Mouse (Mus musculus): Measurements from ENCODE around the gene Dnajc1. TPM values are rescaled to one million over a fixed set of nuclear protein-coding genes. Genes with fewer than 3 reads are reported as not detected.

The Dnajc1 gene
- polyA plus RNA-seq, 1 experiment from 2014 or later: 36.0 TPM

DNA sequence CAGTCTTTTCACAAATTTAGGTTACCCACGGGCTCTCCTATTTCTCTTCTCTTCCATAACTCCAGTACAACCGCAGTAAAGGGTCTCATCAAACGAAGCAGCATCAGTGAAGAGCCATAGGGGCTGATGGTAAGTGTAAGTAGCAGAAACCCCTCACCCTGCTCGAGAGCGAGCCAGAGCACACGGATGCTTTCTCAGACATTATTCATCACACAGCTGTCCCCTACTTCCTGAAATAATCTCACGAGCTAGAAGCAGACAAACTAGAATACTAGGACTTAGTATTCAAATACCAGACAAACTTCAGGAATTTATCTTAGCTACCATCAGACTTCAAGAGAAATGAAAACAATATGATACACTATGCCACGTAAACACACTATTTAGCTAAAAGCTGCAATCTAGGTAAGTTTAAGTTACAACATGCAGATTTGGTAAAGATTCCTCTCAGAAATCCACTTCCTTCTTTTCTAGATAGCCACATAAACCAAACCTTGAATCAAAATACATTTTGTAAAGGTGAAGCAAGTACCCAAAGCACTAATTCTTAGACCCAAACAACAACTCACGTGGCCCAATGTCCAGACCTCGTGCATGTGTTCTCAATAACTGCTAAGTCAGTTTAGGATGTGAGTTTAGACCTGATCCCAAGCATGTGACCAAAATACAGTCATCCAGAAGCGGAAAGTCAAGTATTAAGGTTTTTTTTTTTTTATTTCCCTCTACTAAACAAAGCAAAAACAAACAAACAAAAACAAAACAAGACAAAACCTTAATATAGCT is 20.0 kb downstream of the Dnajc1 start:
- Histone ChIP-seq H3K9ac (ENCODE audit: low read depth, low read length) (no peak overlapping the region), H3K4me2 (replicated peaks; ENCODE audit: low read depth, low read length) (no peak overlapping the region), H3K4me1 (ENCODE audit: control insufficient read depth, insufficient read depth, low read length) (peaks cover 12% of the 10 kb centered on the region; the same call in 1 of the 2 replicates), H3K4me3 (ENCODE audit: low read length) (no peak overlapping the region), H3K9me3 (ENCODE audit: control insufficient read depth, low read length) (no peaks in the 10 kb centered on the region), H3K36me3 (ENCODE audit: control insufficient read depth, insufficient read depth, low read length) (no peaks in the 10 kb centered on the region), H3K27ac (ENCODE audit: low read depth, low read length) (no peak overlapping the region), H3K27me3 (ENCODE audit: control insufficient read depth, insufficient read depth, low read length) (no peaks in the 10 kb centered on the region)
- ATAC-seq (ENCODE audit: low FRiP score, low TSS enrichment): no peak
- 49% methylated on average over 11 of the region's 11 CpGs for WGBS

GRCm38 (mm10) chr2:18370794-18371498 is 21.7 kb downstream of the Dnajc1 start:
- Histone ChIP-seq H3K4me2 (replicated peaks; ENCODE audit: low read depth, low read length) (no peak overlapping the region), H3K27me3 (ENCODE audit: control insufficient read depth, insufficient read depth, low read length) (no peaks in the 10 kb centered on the region), H3K9me3 (ENCODE audit: control insufficient read depth, low read length) (0 out of 2 replicates have a peak, but pooled peaks cover 4% of the 10 kb centered on the region), H3K27ac (ENCODE audit: low read depth, low read length) (no peak overlapping the region), H3K9ac (ENCODE audit: low read depth, low read length) (no peak overlapping the region), H3K4me1 (ENCODE audit: control insufficient read depth, insufficient read depth, low read length) (peaks cover 12% of the 10 kb centered on the region; the same call in 1 of the 2 replicates), H3K4me3 (ENCODE audit: low read length) (no peak overlapping the region), H3K36me3 (ENCODE audit: control insufficient read depth, insufficient read depth, low read length) (no peaks in the 10 kb centered on the region)
- WGBS: 41% methylated on average over 4 of the region's 4 CpGs
- no peak for ATAC-seq (ENCODE audit: low FRiP score, low TSS enrichment)

GRCm38 (mm10) chr2:18364402-18364801 is 28.2 kb downstream of the Dnajc1 start:
- Histone ChIP-seq H3K36me3 (ENCODE audit: control insufficient read depth, insufficient read depth, low read length) (no peaks in the 10 kb centered on the region), H3K9ac (ENCODE audit: low read depth, low read length) (no peak overlapping the region), H3K27me3 (ENCODE audit: control insufficient read depth, insufficient read depth, low read length) (no peaks in the 10 kb centered on the region), H3K4me2 (replicated peaks; ENCODE audit: low read depth, low read length) (no peak overlapping the region), H3K4me3 (ENCODE audit: low read length) (no peak overlapping the region), H3K4me1 (ENCODE audit: control insufficient read depth, insufficient read depth, low read length) (no peaks in the 10 kb centered on the region), H3K27ac (ENCODE audit: low read depth, low read length) (no peak overlapping the region), H3K9me3 (ENCODE audit: control insufficient read depth, low read length) (0 out of 2 replicates have a peak, but pooled peaks cover 4% of the 10 kb centered on the region)
- no peak for ATAC-seq (ENCODE audit: low FRiP score, low TSS enrichment)
- 84% methylated on average over 1 of the region's 1 CpGs for WGBS

GRCm38 (mm10) chr2:18355293-18355692 is 37.3 kb downstream of the Dnajc1 start:
- no peak overlapping the region for H3K4me3 ChIP-seq (ENCODE audit: low read length)
- no peak overlapping the region for H3K9ac ChIP-seq (ENCODE audit: low read depth, low read length)
- H3K36me3 ChIP-seq (ENCODE audit: control insufficient read depth, insufficient read depth, low read length): no peaks in the 10 kb centered on the region
- ATAC-seq (ENCODE audit: low FRiP score, low TSS enrichment): no peak
- H3K27ac ChIP-seq (ENCODE audit: low read depth, low read length): no peak overlapping the region
- 0 out of 2 replicates have a peak, but pooled peaks cover 5% of the 10 kb centered on the region for H3K9me3 ChIP-seq (ENCODE audit: control insufficient read depth, low read length)
- H3K4me2 ChIP-seq (replicated peaks; ENCODE audit: low read depth, low read length): no peak overlapping the region
- no peaks in the 10 kb centered on the region for H3K27me3 ChIP-seq (ENCODE audit: control insufficient read depth, insufficient read depth, low read length)
- no peaks in the 10 kb centered on the region for H3K4me1 ChIP-seq (ENCODE audit: control insufficient read depth, insufficient read depth, low read length)

- Histone ChIP-seq H3K27ac (ENCODE audit: low read depth, low read length) (no peak overlapping the region), H3K4me3 (ENCODE audit: low read length) (no peak overlapping the region), H3K27me3 (ENCODE audit: control insufficient read depth, insufficient read depth, low read length) (no peaks in the 10 kb centered on the region), H3K4me1 (ENCODE audit: control insufficient read depth, insufficient read depth, low read length) (no peaks in the 10 kb centered on the region), H3K36me3 (ENCODE audit: control insufficient read depth, insufficient read depth, low read length) (no peaks in the 10 kb centered on the region), H3K9me3 (ENCODE audit: control insufficient read depth, low read length) (0 out of 2 replicates have a peak, but pooled peaks cover 5% of the 10 kb centered on the region), H3K9ac (ENCODE audit: low read depth, low read length) (no peak overlapping the region), H3K4me2 (replicated peaks; ENCODE audit: low read depth, low read length) (no peak overlapping the region)
- ATAC-seq (ENCODE audit: low FRiP score, low TSS enrichment): no peak
- WGBS: 85% methylated on average over 2 of the region's 2 CpGs
Observed at GRCm38 (mm10) chr2:18352620-18353019, 40.0 kb downstream of the Dnajc1 start.

DNA sequence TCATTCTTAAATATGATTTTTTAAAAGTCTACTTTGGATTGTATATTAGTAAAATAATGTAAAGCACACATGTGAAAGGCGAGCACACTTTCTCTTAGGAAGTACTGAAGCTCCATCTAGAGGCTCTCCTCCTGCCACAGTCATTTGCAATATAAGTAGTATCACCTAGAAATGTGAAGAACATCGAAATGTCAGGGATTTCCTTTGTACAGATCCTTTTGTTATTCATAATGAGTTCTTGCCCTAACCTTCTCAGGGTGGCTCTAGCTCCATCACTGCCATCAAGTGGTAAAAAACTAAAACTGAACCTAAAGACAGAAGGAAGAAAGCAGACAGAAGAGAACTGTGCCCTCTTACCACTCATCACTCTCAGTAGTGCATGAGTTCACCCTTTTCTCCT is 49.2 kb downstream of the Dnajc1 start:
- Histone ChIP-seq H3K27me3 (ENCODE audit: control insufficient read depth, insufficient read depth, low read length) (no peaks in the 10 kb centered on the region), H3K9me3 (ENCODE audit: control insufficient read depth, low read length) (no peaks in the 10 kb centered on the region), H3K4me1 (ENCODE audit: control insufficient read depth, insufficient read depth, low read length) (no peaks in the 10 kb centered on the region), H3K4me3 (ENCODE audit: low read length) (no peak overlapping the region), H3K27ac (ENCODE audit: low read depth, low read length) (no peak overlapping the region), H3K9ac (ENCODE audit: low read depth, low read length) (no peak overlapping the region), H3K36me3 (ENCODE audit: control insufficient read depth, insufficient read depth, low read length) (no peaks in the 10 kb centered on the region), H3K4me2 (replicated peaks; ENCODE audit: low read depth, low read length) (no peak overlapping the region)
- WGBS: 61% methylated on average over 2 of the region's 2 CpGs
- ATAC-seq (ENCODE audit: low FRiP score, low TSS enrichment): no peak

DNA sequence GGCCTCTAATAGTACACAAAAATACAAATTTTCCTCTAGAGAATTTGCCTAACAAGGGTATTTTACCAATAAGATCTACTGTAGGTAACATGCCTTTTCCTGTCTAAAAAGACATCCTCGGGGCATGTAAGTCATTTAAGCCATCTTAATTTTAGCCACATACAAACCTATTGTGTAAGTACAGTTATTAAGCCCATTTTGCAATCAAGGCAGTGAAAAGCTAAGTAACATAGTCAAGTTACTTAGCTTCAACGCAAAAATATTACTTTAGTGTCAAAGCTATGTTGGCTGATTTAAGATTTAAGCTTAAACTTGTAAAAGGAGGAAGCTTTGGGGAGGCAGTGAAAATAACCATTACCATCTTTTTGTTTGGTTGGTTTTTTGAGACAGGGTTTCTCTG is 74.0 kb downstream of the Dnajc1 start:
- H3K4me3 ChIP-seq (ENCODE audit: low read length): no peak overlapping the region
- no peak overlapping the region for H3K27ac ChIP-seq (ENCODE audit: low read depth, low read length)
- H3K27me3 ChIP-seq (ENCODE audit: control insufficient read depth, insufficient read depth, low read length): no peaks in the 10 kb centered on the region
- H3K9ac ChIP-seq (ENCODE audit: low read depth, low read length): no peak overlapping the region
- H3K36me3 ChIP-seq (ENCODE audit: control insufficient read depth, insufficient read depth, low read length): no peaks in the 10 kb centered on the region
- peaks cover 8% of the 10 kb centered on the region for H3K9me3 ChIP-seq (ENCODE audit: control insufficient read depth, low read length)
- H3K4me1 ChIP-seq (ENCODE audit: control insufficient read depth, insufficient read depth, low read length): no peaks in the 10 kb centered on the region
- WGBS: 86% methylated on average over 2 of the region's 2 CpGs
- ATAC-seq (ENCODE audit: low FRiP score, low TSS enrichment): no peak
- H3K4me2 ChIP-seq (replicated peaks; ENCODE audit: low read depth, low read length): no peak overlapping the region

DNA sequence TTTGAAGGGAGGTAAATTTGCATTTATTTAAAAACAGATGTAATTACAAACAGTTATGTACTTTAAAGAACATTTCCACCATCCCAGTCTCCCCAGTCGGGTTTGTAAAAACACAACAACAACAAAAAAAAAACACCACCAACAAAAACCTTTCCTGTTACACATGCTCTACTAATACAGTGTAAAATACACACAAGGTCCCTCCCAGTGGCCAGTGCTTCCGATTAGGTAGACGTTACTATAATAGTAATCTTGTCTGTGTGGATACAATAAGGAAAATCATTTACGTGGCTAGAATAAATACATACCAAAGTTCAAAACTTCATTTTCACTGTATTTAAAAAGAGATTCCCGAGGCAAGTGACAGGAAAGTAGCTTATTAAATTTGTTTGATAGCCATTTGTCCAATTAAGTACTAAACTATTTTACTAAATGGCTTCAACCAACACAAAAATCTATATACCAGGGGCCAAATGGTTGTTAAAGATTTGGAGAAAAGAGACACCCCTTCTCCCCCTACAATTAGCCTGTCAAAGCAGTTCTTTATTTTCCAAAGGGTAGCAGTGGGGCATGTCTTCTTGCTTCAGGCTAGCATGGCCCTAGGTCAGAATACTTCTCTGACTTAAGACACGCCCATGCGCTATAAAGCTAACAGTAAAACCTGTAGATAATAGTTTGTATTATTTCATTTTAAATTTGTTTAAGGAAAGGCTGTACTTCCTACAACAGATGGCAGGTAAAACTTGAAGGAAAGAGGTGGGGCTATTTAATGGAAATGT is 74.9 kb downstream of the Dnajc1 start:
- no peak overlapping the region for H3K9ac ChIP-seq (ENCODE audit: low read depth, low read length)
- 78% methylated on average over 7 of the region's 7 CpGs for WGBS
- H3K4me3 ChIP-seq (ENCODE audit: low read length): no peak overlapping the region
- H3K27me3 ChIP-seq (ENCODE audit: control insufficient read depth, insufficient read depth, low read length): no peaks in the 10 kb centered on the region
- H3K4me2 ChIP-seq (replicated peaks; ENCODE audit: low read depth, low read length): no peak overlapping the region
- H3K9me3 ChIP-seq (ENCODE audit: control insufficient read depth, low read length): peaks cover 8% of the 10 kb centered on the region
- H3K27ac ChIP-seq (ENCODE audit: low read depth, low read length): no peak overlapping the region
- no peaks in the 10 kb centered on the region for H3K36me3 ChIP-seq (ENCODE audit: control insufficient read depth, insufficient read depth, low read length)
- no peak for ATAC-seq (ENCODE audit: low FRiP score, low TSS enrichment)
- H3K4me1 ChIP-seq (ENCODE audit: control insufficient read depth, insufficient read depth, low read length): no peaks in the 10 kb centered on the region

Data from kidney, embryonic 14.5 days (tissue).